Mouse (Mus musculus): Measurements from ENCODE around the gene Mrto4.

GRCm38 (mm10) chr4:139379719-139380118 lies 27.3 kb upstream of the Mrto4 start:
- no peak for TF ChIP-seq POLR2A (IDR thresholded peaks at IDR 0.05; ENCODE audit: insufficient read depth, low read length)
- no peak for TF ChIP-seq CTCF (IDR thresholded peaks at IDR 0.05; ENCODE audit: low read depth, low read length)
- TF ChIP-seq EP300 (IDR thresholded peaks at IDR 0.05; ENCODE audit: insufficient read depth, low read depth, low read length): no peak
